Comparison of ENCODE assay signal across 9 mouse cellular contexts in genomic region chr2:145612937-145613336, GRCm38 (mm10).
DNase-seq lines count a peak whose midpoint lies in the region; ATAC-seq lines count a peak whose summit lies in the region.
"Had no signal": no experiment of that assay in that cellular context is flagged by ENCODE, and none has a peak within 500 bp of the region (broad histone marks: within the 10 kb centered on the region; RNA-seq: fewer than 3 reads in every experiment).

No protein-coding gene starts in this region.

- H3K4me3 ChIP-seq in liver, embryonic 11.5 days (ENCODE audit: low read depth, low read length) = no peak overlapping the region
- no peak overlapping the region for H3K4me3 ChIP-seq in midbrain, embryonic 16.5 days (ENCODE audit: low read depth, low read length)
- H3K4me3 ChIP-seq: lung, embryonic 15.5 days had no signal

- 66% methylated on average over 8 of the region's 8 CpGs for WGBS in liver, embryonic 11.5 days
- 70% methylated on average over 8 of the region's 8 CpGs for WGBS in midbrain, embryonic 16.5 days

- no peak for ATAC-seq in liver, embryonic 11.5 days (replicated peaks; ENCODE audit: low FRiP score)
- ATAC-seq in midbrain, embryonic 16.5 days = no peak
- ATAC-seq in monocyte, adult 5-6 weeks (replicated peaks; ENCODE audit: insufficient number of reproducible peaks, low FRiP score, low TSS enrichment, poor library complexity, severe bottlenecking) = no peak

- H3K27me3 ChIP-seq in liver, embryonic 11.5 days (replicated peaks; ENCODE audit: control insufficient read depth, insufficient read depth, low read length) = no peaks in the 10 kb centered on the region
- no peaks in the 10 kb centered on the region for H3K27me3 ChIP-seq in midbrain, embryonic 16.5 days (ENCODE audit: control insufficient read depth, insufficient read depth, low read depth, low read length)
- H3K27me3 ChIP-seq: lung, embryonic 15.5 days had no signal

- H3K9ac ChIP-seq in liver, embryonic 11.5 days (ENCODE audit: low read depth, low read length) = no peak overlapping the region
- H3K9ac ChIP-seq in midbrain, embryonic 16.5 days (ENCODE audit: low read depth, low read length) = no peak overlapping the region
- H3K9ac ChIP-seq: lung, embryonic 15.5 days had no signal

- DNase-seq in cerebellum, postnatal 10 days = peak; percentile 34 to 37
- DNase-seq in cerebellum, postnatal 36 days = no peak
- peak; percentile 12 for DNase-seq in liver
- no peak for DNase-seq in liver, embryonic 11.5 days (ENCODE audit: low spot score)
- peak; percentile 57 for DNase-seq in adrenal gland, postnatal 14 days
- DNase-seq in retina, embryonic 14.5 days (ENCODE audit: low spot score) = peak; percentile 54

- H3K36me3 ChIP-seq in liver, embryonic 11.5 days (ENCODE audit: control insufficient read depth, insufficient read depth, low read length) = no peaks in the 10 kb centered on the region
- H3K36me3 ChIP-seq in midbrain, embryonic 16.5 days (ENCODE audit: control insufficient read depth, insufficient read depth, low read length) = no peaks in the 10 kb centered on the region
- H3K36me3 ChIP-seq: lung, embryonic 15.5 days had no signal

- H3K4me2 ChIP-seq in liver, embryonic 11.5 days = no peak overlapping the region
- H3K4me2 ChIP-seq in midbrain, embryonic 16.5 days (ENCODE audit: low read length) = no peak overlapping the region
- H3K4me2 ChIP-seq: lung, embryonic 15.5 days had no signal

- no peaks in the 10 kb centered on the region for H3K9me3 ChIP-seq in liver, embryonic 11.5 days (ENCODE audit: control insufficient read depth, low read length)
- no peaks in the 10 kb centered on the region for H3K9me3 ChIP-seq in midbrain, embryonic 16.5 days (replicated peaks; ENCODE audit: control insufficient read depth, low read length, poor library complexity, severe bottlenecking)
- H3K9me3 ChIP-seq: lung, embryonic 15.5 days had no signal

- H3K27ac ChIP-seq in liver, embryonic 11.5 days (ENCODE audit: low read depth, low read length) = no peak overlapping the region
- no peak overlapping the region for H3K27ac ChIP-seq in midbrain, embryonic 16.5 days (ENCODE audit: low read length)
- H3K27ac ChIP-seq: lung, embryonic 15.5 days had no signal

- 0 out of 2 replicates have a peak, but pooled peaks cover 4% of the 10 kb centered on the region for H3K4me1 ChIP-seq in liver, embryonic 11.5 days (replicated peaks; ENCODE audit: control insufficient read depth, insufficient read depth, low read length)
- no peaks in the 10 kb centered on the region for H3K4me1 ChIP-seq in midbrain, embryonic 16.5 days (ENCODE audit: control insufficient read depth, insufficient read depth, low read length)
- H3K4me1 ChIP-seq: lung, embryonic 15.5 days had no signal

Comparison
In these comparisons a context has a peak if more than half of its experiments do, and no peak if none do; other contexts are left out.
1. DNase-seq: peak in cerebellum, postnatal 10 days (2 of 2), liver (single experiment), adrenal gland, postnatal 14 days (single experiment) and retina, embryonic 14.5 days (single experiment); none in cerebellum, postnatal 36 days (0 of 2) and liver, embryonic 11.5 days (single experiment).